Mouse (Mus musculus) erythroblast, embryonic 14.5 days (primary cell): Measurements from ENCODE around the gene Atp8b2.

Source experiments
- GATA1 ChIP-seq: IDR thresholded peaks from 2 replicates; pipeline ENCODE4 v1.6.1; 2012; ENCODE audit warnings: low read length, inconsistent platforms, mixed read lengths
- TAL1 ChIP-seq: IDR thresholded peaks from 3 replicates; pipeline ENCODE4 v1.6.1; 2012; ENCODE audit warnings: low read length, inconsistent platforms, mixed read lengths

- TF ChIP-seq TAL1 (no peak), GATA1 (no peak)
Observed at GRCm38 (mm10) chr3:89908836-89909235, 54.5 kb downstream of the Atp8b2 start.
